Mouse (Mus musculus) midbrain, postnatal 0 days (tissue): ENCODE measurements around the gene Nsun2. TPM values are rescaled to one million over a fixed set of nuclear protein-coding genes. Genes with fewer than 3 reads are reported as not detected.

Experiments used
- ATAC-seq: fragments of 200-750 bp; cut with Nextera tagmentation; 2 replicates; pipeline ENCODE4 v1.8.0; 2017; ENCODE audit warnings: moderate number of reproducible peaks, mild to moderate bottlenecking, moderate TSS enrichment, moderate library complexity; ENCODE audit not compliant: low FRiP score
- DNase-seq: peaks from one replicate; pipeline ENCODE4 v3.0.0-alpha.2; 2015; ENCODE audit warnings: low spot score
- H3K27ac ChIP-seq: fragments of 300-500 bp; sonication (generic); 2 replicates; pipeline ENCODE4 v1.5.1; 2014; ENCODE audit warnings: low read depth, mild to moderate bottlenecking, low read length, mixed read lengths
- H3K27me3 ChIP-seq: fragments of 300-500 bp; sonication (generic); 2 replicates; pipeline ENCODE4 v1.6.1; 2014; ENCODE audit warnings: low read length, control low read depth, mixed read lengths; ENCODE audit not compliant: insufficient read depth
- H3K36me3 ChIP-seq: fragments of 300-500 bp; sonication (generic); 2 replicates; pipeline ENCODE4 v1.6.1; 2014; ENCODE audit warnings: low read length, control low read depth, mixed read lengths; ENCODE audit not compliant: insufficient read depth
- H3K4me1 ChIP-seq: fragments of 300-500 bp; sonication (generic); 2 replicates; pipeline ENCODE4 v1.6.1; 2014; ENCODE audit warnings: mild to moderate bottlenecking, control low read depth, antibody characterized with exemption, low read length, mixed read lengths; ENCODE audit not compliant: insufficient read depth
- H3K4me2 ChIP-seq: fragments of 300-500 bp; sonication (generic); 2 replicates; pipeline ENCODE4 v1.6.1; 2014; ENCODE audit warnings: low read depth, mild to moderate bottlenecking, low read length, mixed read lengths; ENCODE audit not compliant: poor library complexity, severe bottlenecking
- H3K4me3 ChIP-seq: fragments of 300-500 bp; sonication (generic); 2 replicates; pipeline ENCODE4 v1.5.1; 2014; ENCODE audit warnings: low read depth, mild to moderate bottlenecking, low read length, moderate library complexity
- H3K9ac ChIP-seq: fragments of 300-500 bp; sonication (generic); replicated peaks from 2 replicates; pipeline ENCODE4 v1.6.1; 2014; ENCODE audit warnings: mild to moderate bottlenecking, low read length, moderate library complexity, mixed read lengths; ENCODE audit not compliant: poor library complexity, severe bottlenecking
- H3K9me3 ChIP-seq: fragments of 300-500 bp; sonication (generic); 2 replicates; pipeline ENCODE4 v1.6.1; 2016; ENCODE audit warnings: low read length, control low read depth
- CTCF ChIP-seq: IDR thresholded peaks from 2 replicates; pipeline ENCODE4 v1.5.1; 2016; ENCODE audit warnings: antibody characterized with exemption, mild to moderate bottlenecking
- WGBS: fragments of 180-500 bp; shearing (Covaris S2); extraction: QIAGEN DNeasy Blood & Tissue Kit; methylation state at CpG from one replicate; pipeline ENCODE4 v1.1.7; 2014; 5-methylcytosine and 5-hydroxymethylcytosine counted together
- polyA plus RNA-seq: library from polyadenylated mRNA; unstranded; fragments of >200 nt; fragmentation: Nextera tagmentation; extraction: Ambion mirVana; gene quantifications from 2 replicates; pipeline ENCODE4 v1.2.1, GENCODE M21; 2015
- total RNA-seq: library from RNA; depleted of rRNA; stranded (reverse); fragments of >200 nt; gene quantifications from 2 replicates; pipeline ENCODE4 v1.2.3, GENCODE M21; 2014; rRNA removed

Gene Nsun2
- 51.1 and 60.3 TPM in 2 replicates for total RNA-seq
- 56.7 and 60.2 TPM in 2 replicates for polyA plus RNA-seq

DNA sequence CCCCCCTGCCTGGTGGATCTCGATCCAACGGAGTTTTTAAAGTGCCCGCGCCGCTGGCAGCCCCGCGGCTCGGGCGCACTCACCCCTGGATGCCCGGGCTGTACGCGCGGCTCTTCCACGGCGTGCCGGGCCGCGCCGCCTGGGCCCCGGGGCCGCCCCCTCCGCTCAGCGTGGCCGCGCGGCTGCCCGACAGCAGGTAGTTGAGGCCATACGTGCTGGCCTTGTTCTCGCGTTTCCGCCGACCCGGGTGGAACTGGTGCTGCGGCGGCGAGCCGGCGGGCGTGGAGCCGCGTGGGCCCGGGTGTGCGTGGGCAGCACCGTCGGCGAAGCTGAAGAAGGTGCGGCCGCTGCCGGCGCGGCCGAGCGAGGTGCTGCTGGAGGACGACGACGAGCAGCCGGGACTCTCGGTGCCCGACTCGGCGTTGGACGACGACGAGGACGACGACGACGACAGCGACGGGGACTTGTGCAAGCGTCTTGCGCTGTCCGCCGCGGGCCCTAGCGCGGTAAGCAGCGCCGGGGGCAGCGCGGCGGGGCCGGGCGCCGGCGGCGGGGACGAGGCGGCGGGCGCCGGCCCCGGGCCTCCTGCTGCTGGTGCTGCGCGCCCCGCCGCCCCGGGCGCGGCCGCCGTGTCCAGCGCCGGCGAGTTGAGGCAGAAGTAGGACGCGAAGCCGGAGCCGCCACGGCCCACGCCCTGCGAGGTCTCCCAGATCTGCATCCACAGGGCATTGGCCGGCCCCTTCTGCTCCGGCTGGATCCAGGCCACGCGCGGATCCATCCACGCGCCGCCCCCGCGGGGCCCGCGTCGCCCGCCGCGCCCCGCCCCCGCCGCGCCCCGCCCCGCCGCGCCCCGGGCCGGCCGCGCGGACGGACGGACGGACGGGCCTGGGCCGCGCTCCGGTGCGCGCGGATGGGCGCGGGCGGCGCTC is at the start of gene Nsun2:
TSS of gene Nsun2 (plus strand) at position 342 of the 929 bp plus-strand sequence.
- Histone ChIP-seq H3K4me3 (peak within 1 kb of the TSS; percentile 91), H3K27me3 (no peaks in the 10 kb centered on the region), H3K4me1 (peaks cover 35% of the 10 kb centered on the region), H3K9me3 (no peaks in the 10 kb centered on the region), H3K36me3 (no peaks in the 10 kb centered on the region), H3K27ac (peak within 1 kb of the TSS; percentile 93), H3K4me2 (peak within 1 kb of the TSS; percentile 88), H3K9ac (peak within 1 kb of the TSS; percentile 89)
- ATAC-seq (peak; percentile 20), DNase-seq (peak; percentile 46)
- no peak for TF ChIP-seq CTCF
- under 1% methylated on average over 102 of the region's 155 CpGs for WGBS

DNA sequence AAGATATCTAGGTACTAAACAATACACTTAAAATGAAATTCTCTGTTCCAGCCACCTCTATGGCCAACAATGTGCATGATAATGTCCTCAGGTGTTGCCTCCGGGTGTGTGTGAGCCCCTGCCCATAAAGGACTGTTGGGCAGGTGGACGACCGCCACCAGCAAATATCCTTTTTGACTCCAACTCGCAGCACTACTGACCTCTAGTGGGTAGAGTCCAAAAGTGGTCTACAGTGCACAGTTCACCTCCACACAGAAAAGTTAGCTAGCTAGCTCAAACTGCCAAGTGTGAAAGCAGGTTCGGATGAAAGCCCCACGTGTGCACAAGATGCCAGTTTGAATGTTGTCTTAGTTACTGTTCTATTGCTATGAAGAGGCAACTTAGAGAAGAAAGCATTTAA is 48.2 kb upstream of the Nsun2 start:
- peak; percentile 88 for TF ChIP-seq CTCF
- peak; percentile 18; the same call in 1 of the 2 replicates for ATAC-seq
- H3K36me3 ChIP-seq: no peaks in the 10 kb centered on the region
- DNase-seq: peak; percentile 76
- H3K27ac ChIP-seq: no peak overlapping the region
- WGBS: 18% methylated on average over 6 of the region's 6 CpGs
- no peak overlapping the region for H3K9ac ChIP-seq
- no peak overlapping the region for H3K4me3 ChIP-seq
- H3K4me1 ChIP-seq: peaks cover 18% of the 10 kb centered on the region
- H3K9me3 ChIP-seq: no peaks in the 10 kb centered on the region
- H3K27me3 ChIP-seq: peaks cover 13% of the 10 kb centered on the region
- no peak overlapping the region for H3K4me2 ChIP-seq

DNA sequence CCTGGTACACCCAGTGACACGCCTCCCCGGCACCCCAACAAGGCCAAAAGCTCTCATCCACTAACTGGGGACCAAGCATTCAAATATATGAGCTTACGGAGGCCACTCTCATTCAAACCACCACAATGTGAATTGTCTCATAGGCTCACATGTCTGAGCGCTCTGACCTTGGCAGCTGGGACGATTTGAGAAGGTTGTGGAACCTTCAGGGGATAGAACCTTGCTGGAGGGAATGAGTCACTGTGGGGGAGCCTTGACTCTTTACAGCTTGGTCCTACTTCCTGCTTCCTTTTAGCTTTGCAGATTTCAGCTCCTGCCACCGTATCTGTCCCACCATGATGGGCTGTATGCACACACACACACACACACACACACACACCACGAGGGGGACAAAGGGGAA is 47.7 kb upstream of the Nsun2 start:
- no peaks in the 10 kb centered on the region for H3K9me3 ChIP-seq
- ATAC-seq (no peak), DNase-seq (no peak)
- H3K27ac ChIP-seq: no peak overlapping the region
- no peak overlapping the region for H3K9ac ChIP-seq
- no peak overlapping the region for H3K4me3 ChIP-seq
- WGBS: 68% methylated on average over 7 of the region's 7 CpGs
- peaks cover 13% of the 10 kb centered on the region for H3K27me3 ChIP-seq
- peaks cover 18% of the 10 kb centered on the region for H3K4me1 ChIP-seq
- H3K4me2 ChIP-seq: no peak overlapping the region
- TF ChIP-seq CTCF: no peak
- H3K36me3 ChIP-seq: no peaks in the 10 kb centered on the region

DNA sequence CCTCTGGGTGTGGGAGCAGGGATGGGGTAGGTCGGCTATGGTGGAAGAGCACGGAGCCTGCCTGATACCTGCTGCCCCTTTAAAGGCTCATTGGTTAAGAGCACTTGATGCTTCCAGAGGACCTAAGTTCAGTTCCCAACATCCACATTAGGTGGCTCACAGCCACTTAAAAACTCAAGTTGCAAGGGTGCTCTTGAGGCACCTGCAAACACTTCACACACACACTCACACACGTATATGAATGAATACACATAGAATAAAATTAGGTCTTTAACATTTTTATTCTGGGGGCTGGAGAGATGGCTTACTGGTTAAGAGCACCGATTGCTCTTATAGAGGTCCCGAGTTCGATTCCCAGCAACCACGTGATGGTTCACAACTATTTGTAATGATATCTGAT is 46.4 kb upstream of the Nsun2 start:
- Histone ChIP-seq H3K9me3 (no peaks in the 10 kb centered on the region), H3K4me2 (no peak overlapping the region), H3K27me3 (peaks cover 13% of the 10 kb centered on the region), H3K4me3 (no peak overlapping the region), H3K36me3 (no peaks in the 10 kb centered on the region), H3K4me1 (peaks cover 9% of the 10 kb centered on the region), H3K9ac (no peak overlapping the region), H3K27ac (no peak overlapping the region)
- DNase-seq: no peak
- 82% methylated on average over 7 of the region's 7 CpGs for WGBS
- no peak for TF ChIP-seq CTCF
- ATAC-seq: no peak

DNA sequence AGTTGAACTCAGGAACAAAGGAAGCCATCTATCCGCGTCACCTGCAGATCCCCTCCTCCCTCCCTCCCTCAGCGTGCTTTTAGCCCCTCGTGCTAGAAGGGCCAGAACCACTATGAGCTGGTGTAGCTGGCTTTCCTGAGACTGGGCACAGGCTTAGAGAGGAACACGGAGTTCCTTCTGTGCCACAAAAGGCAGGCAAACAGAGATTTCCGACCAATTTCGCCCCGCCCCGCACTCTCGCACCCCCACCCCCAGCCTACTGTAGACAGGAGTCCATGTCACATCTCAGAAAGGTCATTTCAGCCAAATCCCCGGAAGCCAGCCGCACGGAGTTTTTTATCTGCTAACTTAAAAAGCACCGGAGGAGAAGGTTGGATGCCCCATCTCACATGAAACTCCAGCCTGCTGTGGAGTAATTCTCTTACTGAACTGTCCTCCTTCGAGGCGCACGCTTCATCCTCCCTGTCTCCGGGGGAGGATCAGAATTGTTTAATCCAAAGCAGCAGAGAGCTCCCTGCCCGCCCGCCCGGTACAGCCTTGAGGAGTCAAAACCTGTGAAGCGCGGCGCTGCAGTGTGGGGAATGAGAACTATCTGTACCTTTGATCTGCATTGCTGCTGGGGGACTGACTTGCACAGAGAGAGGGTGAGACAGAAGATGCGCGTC is 45.8 kb upstream of the Nsun2 start:
- Histone ChIP-seq H3K27me3 (peaks cover 13% of the 10 kb centered on the region), H3K4me1 (peaks cover 6% of the 10 kb centered on the region; the same call in 1 of the 2 replicates), H3K4me3 (peak overlapping the region; percentile 28), H3K9me3 (no peaks in the 10 kb centered on the region), H3K4me2 (peak overlapping the region; percentile 59), H3K27ac (no peak overlapping the region), H3K36me3 (no peaks in the 10 kb centered on the region), H3K9ac (peak overlapping the region; percentile 44; the same call in 1 of the 2 replicates)
- ATAC-seq (peak; percentile 35; the same call in 1 of the 2 replicates), DNase-seq (peak; percentile 22)
- TF ChIP-seq CTCF: no peak
- under 1% methylated on average over 26 of the region's 26 CpGs for WGBS
